Mouse (Mus musculus) cerebellum, adult 9-11 months (tissue): ENCODE measurements around the gene Olfr99.
"Not testable (repeated sequence)": the region's sequence is repeated elsewhere in the genome, so short reads cannot be mapped to it uniquely, and the experiment has no call there.

Experiments
- DNase-seq: peaks from one replicate; pipeline ENCODE4 v3.0.0; 2022

Gene Olfr99

DNA sequence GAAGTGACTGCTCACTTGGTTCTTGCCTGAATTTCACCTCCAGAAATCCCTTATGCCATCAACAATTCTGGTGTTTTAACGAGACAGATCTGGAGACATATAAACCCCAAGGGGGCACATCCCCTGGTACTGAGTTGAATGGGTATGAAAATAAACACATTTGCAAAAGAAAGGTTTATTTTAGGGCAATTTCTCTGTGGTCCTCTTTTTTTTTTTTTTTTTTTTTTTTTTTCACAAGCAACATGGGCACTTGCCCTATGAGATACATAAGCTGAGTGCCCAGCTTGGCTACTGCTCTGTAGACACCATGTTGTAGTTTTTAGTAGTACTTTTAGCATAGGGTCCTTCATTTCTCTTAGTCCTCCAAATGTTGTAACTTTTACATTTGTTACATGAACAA is at the start of gene Olfr99:
Olfr99 (minus strand) TSS at position 101 of the 400 bp plus-strand sequence.
- no peak for DNase-seq

DNA sequence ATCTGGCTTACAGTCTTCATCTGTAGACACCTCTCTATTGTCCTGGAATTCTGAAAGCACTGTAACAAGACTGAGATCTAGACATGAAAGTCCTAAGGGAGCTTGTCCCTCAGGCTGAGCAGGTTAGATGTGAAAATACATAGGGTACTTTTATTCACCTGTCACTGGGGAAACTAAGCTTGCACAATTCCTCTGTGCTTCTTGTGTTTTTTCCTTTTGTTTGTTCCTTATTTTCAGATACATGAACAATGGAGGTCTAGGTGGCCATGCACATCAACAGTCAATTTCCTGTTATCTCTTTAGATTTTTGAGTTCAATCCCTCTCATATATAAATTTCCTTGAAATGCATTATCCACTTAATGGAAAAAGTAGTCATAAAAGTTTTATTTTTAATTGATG is 33.7 kb upstream of the Olfr99 start, which contains the start of gene Olfr102:
Olfr102 (minus strand) TSS at position 101 of the 400 bp plus-strand sequence.
- DNase-seq = no peak

DNA sequence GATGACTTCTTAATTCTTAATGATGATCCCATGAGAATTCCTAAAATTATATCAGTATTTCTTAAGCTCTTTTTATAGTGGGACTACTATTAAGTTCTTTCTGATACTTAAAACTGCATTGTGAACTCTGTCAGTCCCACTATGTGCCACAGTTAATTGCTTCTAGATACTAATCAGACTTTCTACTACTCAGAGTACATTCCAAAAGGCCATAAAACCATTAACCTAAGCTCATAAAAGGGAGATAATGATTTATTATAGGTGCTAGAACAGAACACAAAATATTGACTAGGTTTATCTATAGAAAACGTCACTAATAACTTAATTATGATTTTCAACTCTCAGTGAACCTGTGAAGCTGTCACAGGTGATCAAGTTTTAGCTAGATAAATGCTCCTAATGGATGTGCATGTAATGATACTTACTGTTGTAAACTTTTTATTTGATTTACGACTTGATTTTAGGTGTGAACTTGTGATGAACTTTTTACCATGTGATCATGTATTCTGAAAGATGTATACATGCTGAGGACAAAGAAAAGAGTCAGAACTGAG is 27.0 kb upstream of the Olfr99 start:
- DNase-seq = no peak

DNA sequence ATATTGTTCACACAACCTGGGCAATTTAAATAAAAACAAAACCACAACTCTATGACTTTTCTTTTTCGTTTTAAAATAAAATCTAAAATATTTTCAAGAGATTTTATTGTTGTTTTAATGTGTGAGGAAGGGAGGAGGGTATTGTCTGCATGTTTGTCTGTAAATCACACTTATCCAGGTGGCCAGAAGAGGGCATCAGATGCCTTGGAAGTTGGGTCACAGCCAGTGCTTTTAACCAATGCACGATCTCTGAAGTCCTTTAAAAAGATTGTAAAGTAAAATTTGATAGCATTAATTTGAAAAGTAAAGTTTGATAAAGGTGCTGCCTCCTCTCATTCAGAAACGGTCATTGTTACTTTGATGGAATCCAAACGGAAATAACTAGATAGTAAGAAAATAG is 25.2 kb upstream of the Olfr99 start:
- DNase-seq = no peak

DNA sequence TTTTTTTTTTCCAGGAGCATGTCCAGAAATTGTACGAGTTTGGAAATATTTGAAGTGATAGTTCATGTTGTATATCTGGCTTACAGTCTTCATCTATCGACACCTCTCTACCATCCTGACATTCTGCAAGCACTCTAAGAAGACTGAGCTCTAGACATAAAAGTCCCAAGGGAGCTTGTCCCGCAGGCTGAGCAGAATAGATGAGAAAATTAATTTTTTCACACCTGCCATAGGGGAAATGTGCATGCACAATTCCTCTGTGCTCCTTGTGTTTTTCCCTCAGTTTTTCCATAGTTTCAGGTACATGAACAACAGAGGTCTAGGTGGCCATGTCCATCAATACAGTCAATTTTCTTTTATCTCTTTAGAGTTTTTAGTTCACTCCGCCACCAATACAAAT is 21.0 kb upstream of the Olfr99 start, which contains the start of gene Olfr101:
Olfr101 (minus strand) TSS at position 101 of the 400 bp plus-strand sequence.
- DNase-seq = no peak

DNA sequence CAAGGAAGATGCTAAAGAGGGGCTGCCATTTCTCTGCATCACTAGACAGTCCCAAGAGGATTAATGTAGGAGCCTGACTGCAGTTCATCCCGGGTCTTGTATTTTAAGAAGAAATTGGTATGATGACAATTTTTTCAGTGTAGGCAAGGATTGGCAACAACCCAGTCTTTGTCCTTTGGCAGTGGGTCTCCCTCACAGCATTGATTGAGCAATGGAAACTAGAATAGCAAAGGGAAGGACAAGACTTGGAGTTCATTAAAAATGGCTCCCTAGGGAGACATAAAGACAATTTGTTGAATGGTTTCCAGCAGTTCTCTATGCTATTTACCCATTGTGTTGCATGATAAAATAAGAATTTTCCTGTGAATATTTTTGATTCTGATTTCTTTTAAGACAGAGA is 2.9 kb downstream of the Olfr99 start:
- DNase-seq = no peak

DNA sequence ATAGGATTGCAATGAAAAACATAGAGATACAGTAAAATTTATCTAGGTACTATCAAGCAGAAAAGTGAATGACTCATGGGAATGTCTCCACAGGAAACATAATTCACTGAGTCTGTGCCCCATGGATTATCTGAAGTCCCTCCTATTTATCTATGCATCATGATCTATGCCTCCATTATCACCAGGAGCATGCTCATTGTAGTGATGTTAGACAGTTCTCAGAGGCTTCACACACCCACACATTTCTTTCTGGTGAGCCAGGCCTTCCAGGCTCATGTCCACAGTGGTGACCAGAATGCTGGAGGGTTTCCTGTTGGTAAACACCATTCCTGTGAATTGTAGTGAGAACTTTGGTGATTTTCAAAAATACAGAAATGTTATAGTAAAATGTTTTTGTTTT is 6.7 kb downstream of the Olfr99 start:
- no peak for DNase-seq

DNA sequence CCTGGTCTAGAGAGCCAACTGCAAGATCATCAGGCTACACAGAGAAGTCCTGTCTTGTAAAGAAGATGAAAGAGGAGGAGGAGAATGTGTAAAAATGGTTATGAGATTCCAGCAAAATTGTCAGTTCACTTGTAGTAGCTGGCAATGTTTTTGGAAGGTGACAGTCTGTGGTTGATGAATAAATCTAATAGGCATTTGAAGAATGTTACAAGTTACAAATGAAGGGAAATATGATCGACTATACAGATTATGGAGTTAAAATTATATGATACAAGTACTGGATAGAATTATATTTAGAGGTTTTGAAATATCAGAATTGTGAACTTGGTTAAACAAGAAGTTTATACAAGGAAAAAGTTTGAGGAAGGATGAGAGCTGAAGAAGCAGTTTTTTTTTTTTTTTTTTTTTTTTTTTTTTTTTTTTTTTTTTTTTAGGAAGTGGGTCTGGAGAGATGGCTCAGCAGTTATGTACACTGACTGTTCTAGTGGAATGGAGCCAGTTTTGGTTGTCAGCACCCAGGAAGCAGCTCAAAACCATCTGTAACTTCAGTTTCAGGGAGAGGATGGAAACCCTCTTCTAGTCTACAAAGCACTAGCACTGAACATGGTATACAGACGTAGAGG is 7.5 kb downstream of the Olfr99 start:
- no peak for DNase-seq

DNA sequence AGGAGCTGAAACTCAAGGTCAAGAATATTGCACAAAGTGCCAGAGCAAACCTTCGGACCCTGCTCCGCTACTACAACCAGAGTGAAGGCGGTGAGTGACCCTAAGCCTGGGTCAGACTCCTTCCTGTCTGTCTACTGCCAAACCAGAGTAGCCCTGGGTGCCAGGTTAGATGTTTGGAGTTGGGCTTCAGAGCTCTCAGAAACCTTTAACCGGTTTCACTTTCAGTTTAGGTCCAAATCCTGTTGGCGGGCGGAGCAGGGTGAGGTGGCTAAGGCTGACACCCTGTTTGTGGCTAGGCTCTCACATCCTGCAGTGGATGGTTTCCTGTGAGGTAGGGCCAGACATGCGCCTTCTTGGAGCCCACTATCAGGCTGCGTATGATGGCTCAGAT is 12.6 kb downstream of the Olfr99 start:
- DNase-seq = no peak

DNA sequence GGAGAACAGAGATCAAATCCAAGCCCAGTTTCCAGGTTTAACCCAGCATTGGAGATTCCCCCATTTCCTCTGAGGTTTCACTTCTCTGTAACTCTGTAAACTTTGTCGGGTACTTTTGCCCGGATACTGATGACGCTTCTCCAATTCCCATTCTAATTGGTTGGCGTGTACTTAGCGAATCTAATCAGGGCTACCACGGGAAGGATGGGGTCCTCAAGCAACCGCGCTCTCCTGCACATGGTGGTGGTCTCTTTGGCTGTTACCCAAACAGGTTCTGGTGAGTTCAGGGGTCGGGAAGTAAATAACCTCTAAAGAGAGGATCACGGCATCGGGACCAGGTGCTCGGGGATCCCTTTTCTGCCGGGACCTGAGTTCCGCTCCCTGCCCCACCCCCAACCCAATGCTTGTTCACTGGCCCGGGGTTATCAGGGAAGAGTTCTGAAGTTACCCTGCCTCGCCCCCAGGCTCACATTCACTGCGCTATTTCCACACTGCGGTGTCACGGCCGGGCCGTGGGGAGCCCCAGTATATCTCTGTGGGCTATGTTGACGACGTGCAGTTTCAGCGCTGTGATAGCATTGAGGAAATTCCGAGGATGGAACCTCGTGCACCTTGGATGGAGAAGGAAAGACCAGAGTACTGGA is 13.1 kb downstream of the Olfr99 start, which contains the start of gene H2-M3:
H2-M3 (plus strand) TSS at position 163 of the 644 bp plus-strand sequence.
- peak; percentile 47 for DNase-seq

DNA sequence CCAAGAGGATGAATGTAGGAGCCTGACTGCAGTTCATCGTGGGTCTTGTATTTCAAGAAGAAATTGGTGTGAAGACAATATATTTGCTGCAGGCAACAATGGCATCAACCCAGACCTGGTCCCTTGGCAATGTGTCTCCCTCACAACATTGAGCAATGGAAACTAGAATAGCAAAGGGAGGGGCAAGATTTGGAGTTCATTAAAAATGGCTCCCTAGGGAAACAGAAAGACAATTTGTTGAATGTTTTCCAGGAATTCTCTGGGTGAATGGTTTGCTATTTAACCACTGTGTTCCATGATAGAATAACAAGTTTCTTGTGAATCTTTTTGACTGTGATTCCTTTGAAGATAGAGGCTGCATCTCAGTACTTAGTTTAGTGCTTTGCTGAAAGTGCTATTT is 19.6 kb downstream of the Olfr99 start, which contains the start of gene Olfr98:
Olfr98 (minus strand) TSS at position 124 of the 400 bp plus-strand sequence.
- DNase-seq = no peak

DNA sequence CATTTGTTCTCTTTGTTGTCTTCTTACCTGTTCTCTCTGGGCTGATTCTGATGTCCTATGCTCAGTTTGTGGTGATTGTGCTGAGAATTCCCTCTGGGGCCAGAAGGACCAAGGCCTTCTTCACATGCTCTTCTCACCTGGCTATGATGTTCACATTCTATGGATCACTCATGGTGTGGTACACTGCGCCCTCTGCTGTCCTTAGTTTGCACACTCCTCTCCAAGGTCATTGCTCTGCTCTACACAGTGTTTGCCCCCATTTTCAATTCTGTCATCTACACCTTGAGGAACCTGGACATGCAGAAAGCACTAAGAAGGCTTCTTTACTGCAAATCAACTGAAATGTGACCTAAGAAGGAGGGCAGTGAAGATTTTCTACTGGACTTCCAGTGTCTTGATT is 32.7 kb downstream of the Olfr99 start:
- DNase-seq = no peak

DNA sequence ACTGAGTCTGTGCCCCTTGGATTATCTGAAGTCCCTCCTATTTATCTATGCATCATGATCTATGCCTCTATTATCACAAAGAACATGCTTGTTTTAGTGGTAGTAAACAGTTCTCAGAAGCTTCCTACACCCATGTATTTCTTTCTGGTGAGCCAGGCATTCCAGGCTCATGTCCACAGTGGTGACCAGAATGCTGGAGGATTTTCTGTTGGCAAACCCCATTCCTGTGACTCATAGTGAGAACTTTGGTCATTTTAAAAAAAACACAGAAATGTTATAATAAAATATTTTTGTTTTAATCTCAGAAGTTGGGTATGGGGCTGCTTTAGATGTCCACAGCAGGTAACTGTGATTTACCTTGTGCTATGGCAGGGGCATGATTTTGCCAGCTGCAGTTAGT is 33.8 kb downstream of the Olfr99 start:
- DNase-seq = no peak

DNA sequence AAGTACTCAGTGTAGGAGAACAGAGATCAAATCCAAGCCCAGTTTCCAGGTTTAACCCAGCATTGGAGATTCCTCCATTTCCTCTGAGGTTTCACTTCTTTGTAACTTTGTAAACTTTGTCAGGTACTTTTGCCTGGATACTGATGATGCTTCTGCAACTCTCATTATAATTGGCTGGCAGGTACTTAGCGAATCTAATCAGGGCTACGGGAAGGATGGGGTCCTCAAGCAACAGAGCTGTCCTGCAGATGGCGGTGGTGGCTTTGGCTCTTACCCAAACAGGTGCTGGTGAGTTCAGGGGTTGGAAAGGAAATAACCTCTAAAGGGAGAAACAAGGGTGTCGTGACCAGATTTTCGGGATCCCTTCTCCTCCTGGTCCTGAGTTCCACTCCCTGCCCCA is 36.5 kb downstream of the Olfr99 start:
- DNase-seq = peak; percentile 2

DNA sequence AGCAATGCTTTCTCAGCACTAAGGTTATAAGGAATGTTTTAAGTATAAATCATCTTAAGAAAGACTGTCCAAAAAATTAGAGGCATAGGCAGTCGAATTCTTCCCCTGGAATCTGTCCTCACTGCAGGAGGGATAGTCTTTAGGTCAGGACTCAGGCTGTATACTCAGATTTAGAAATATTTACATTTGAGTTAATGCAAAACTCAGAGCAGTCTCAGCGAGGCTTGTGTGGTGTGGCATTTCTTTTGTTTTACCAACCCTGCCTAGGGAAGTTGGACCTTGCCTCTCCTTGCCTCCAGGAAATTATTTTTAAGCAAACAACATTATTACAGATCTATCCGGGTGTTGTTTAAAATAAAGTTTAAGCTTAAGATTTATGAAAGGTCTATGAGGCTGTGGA is 41.1 kb downstream of the Olfr99 start:
- no peak for DNase-seq

DNA sequence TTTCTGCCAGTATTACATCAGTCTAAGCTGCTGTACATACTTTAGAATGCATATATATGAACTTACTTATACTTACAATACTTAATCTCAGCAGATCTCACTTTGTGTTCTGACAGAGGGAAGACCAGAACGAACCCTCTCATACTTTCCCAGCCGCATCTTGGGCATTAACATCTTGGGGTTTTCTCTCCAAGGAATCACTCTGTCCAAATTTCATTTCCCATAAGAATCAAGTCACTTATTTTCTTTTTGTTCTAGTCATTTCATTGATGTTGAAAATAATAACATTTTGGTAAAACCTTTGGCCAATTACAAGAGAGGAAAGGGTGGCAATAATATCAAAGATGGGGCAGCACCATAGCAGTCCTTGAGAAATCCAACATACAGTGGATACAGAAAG is 46.0 kb downstream of the Olfr99 start, which contains the start of gene Olfr97:
Olfr97 (minus strand) TSS at position 101 of the 400 bp plus-strand sequence.
- not testable (repeated sequence) for DNase-seq
